Mouse (Mus musculus) thymus, postnatal 10 days (tissue): ENCODE data around the gene Kctd17.

Experiments used
- DNase-seq, 2 experiments: peaks; one replicate each; pipeline ENCODE4 v3.0.0; 2021; ENCODE audit warnings: low spot score in 2 of 2

The Kctd17 gene

GRCm38 (mm10) chr15:78481448-78482000, 53.2 kb downstream of the Kctd17 start:
- no peak for DNase-seq

- no peak for DNase-seq
Observed at GRCm38 (mm10) chr15:78482518-78482917, 54.2 kb downstream of the Kctd17 start.

- DNase-seq, result no peak
Observed at GRCm38 (mm10) chr15:78483311-78483710, 54.9 kb downstream of the Kctd17 start.

- DNase-seq, result no peak
Observed at GRCm38 (mm10) chr15:78486564-78486963, 58.2 kb downstream of the Kctd17 start.

- DNase-seq, result no peak
Observed at GRCm38 (mm10) chr15:78487066-78487465, 58.7 kb downstream of the Kctd17 start.
